Mouse (Mus musculus) colon, adult 2 months (tissue): ENCODE results near the gene Calu. TPM values are rescaled to one million over a fixed set of nuclear protein-coding genes. Genes with fewer than 3 reads are reported as not detected.

Source experiments
- polyA plus RNA-seq: library from polyadenylated mRNA; depleted of rRNA; stranded (reverse); fragments of >200 nt; gene quantifications from 2 replicates; pipeline ENCODE4 v1.2.3, GENCODE M21; 2012; rRNA removed

The Calu gene
- 25.7 and 30.6 TPM in 2 replicates for polyA plus RNA-seq

DNA sequence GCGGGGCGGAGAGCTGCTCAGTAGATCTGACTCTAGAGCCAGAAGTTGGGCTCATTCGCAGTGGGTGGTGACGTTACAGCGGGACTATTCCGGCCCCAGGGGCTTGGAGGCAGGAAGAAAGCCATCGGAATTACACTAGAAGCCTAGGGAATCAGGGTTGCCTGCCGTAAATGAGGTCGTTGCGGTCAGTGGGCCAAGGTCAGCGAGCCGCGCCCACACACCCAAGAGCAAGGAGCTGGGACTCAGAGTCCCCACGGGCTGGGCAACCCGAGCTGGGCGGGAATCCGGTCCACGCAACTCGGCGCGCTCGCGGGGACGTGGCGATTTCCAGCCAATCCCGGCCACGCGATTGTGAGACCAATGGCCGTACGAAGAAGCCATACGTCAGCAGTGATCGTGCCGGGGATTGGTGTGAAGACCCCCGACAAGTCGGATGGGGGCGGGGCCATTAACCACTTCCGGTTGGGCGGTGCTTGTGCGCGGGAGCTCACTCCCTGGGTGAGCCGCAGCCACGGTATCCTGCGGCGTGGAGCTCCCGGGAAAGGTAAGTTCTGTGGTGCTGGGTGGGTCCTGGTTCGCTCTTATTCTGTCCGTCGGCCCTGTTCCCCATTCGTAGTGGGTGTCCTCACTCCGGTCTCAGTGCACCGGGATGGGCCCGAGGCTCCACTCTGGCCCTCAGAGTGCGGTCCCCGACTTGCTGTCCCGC is at the start of gene Calu:
Gene Calu, plus strand, starts transcription at position 405 of the 706 bp plus-strand sequence.

DNA sequence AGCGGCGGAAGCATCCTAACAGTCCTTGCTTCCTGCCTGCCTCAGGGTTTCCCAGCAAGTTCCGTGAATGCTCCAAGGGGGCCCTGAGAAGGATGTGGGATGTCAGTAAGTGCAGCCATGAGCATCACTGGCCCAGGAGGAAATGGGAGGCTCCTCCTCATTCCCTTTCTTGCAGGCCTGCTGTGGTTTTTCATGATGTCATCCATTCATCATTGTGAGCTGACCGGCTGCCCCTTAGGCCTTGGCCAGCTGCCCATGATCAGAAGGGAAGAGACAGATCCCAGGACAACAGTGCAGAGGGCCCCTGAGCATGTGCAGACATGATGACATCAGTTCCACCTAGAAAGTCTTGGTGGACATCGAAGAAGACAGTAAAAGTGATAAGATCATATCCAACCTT is 29.0 kb upstream of the Calu start, which contains the start of gene Fam71f1:
Gene Fam71f1, plus strand, starts transcription at position 262 of the 400 bp plus-strand sequence.

DNA sequence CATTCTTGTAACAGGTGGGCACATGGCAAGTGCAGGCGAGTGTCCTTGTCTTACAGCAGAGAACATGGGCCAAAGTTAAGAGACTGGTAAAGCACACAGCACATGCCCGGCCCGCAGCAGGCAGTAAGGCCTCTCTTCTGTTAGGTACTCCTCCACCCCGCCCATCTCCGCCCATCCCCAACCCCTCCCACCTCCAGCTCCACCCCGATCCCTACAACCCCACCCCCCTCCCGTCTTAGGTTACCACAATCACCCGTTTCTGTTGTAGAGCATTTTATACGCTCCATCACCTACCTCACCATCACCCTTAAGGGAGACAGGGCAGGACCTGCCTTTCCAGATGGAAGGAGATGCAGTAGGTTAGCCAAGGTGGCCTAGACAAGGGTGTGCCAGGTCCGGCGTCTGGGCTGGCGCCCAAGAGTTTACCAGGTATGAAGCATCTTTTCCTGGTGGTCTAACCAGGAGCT is 40.2 kb downstream of the Calu start, which contains the start of gene Opn1sw:
Gene Opn1sw, minus strand, starts transcription at position 417 of the 467 bp plus-strand sequence.

DNA sequence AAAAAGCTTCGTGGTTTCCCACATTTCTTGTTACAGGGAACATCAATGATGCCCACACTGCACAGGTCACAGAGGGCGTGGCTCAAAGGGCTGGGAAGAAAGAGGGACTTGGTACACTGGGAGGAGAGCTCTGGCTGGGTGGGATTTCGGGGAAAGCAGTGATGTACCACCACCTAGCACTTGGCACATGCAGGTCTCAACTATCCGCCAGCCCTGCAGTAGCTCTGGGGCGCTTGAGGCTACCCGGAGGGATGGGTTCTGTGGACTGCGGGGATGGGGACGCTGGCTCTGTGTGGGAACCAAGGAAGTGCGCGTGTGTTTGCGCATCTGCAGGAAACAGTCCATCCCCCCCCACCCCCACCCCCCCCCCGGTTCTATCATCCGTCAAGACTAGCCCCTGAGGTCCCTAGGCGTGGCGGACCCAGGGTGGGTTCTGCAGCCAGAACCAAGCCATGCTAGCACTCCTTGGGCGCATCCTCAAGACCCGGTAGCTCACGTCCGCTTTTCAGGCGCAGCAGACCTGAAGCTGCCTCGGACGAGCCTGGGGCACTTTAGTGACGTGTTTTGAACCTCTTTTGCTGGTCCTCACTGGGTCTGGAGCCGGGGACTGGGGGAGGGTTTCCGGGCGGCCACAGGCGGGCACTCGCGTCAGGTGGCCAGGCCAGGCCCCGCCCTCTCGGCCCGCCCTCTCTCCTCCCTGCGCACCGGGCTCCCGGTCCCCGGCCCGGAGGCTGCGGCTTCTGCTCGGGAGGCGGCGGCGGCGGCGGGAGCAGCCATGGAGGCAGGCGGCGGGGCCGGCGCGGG is 48.2 kb downstream of the Calu start, which contains the start of gene Ccdc136:
Gene Ccdc136, plus strand, starts transcription at position 400 of the 804 bp plus-strand sequence.

Other genes with a start within 250 kb of the Calu start
- 2.3 and 2.9 TPM in 2 replicates for gene Rbm28, start 183.1 kb upstream of the Calu start, polyA plus RNA-seq
- gene Prrt4, start 168.5 kb upstream of the Calu start, polyA plus RNA-seq = 0.38 and 0.94 TPM in 2 replicates
- 44.5 and 50.3 TPM in 2 replicates for gene Impdh1, start 131.7 kb upstream of the Calu start, polyA plus RNA-seq
- 21.9 and 23.0 TPM in 2 replicates for gene Hilpda, start 75.6 kb upstream of the Calu start, polyA plus RNA-seq
- gene Fam71f2, start 68.5 kb upstream of the Calu start, polyA plus RNA-seq = 0.41 and 0.78 TPM in 2 replicates
- not detected in 2 replicates for gene Fam71f1, start 28.9 kb upstream of the Calu start, polyA plus RNA-seq
- 0.68 and 1.1 TPM in 2 replicates for gene Opn1sw, start 40.4 kb downstream of the Calu start, polyA plus RNA-seq
- gene Ccdc136, start 48.2 kb downstream of the Calu start, polyA plus RNA-seq = 5.4 and 5.8 TPM in 2 replicates
- gene Flnc, start 85.2 kb downstream of the Calu start, polyA plus RNA-seq = 25.2 and 42.0 TPM in 2 replicates
- 194 and 270 TPM in 2 replicates for gene Atp6v1f, start 119.6 kb downstream of the Calu start, polyA plus RNA-seq
- not detected in 2 replicates for gene Atp6v1fnb, start 123.4 kb downstream of the Calu start, polyA plus RNA-seq
- 14.1 and 15.6 TPM in 2 replicates for gene Kcp, start 159.9 kb downstream of the Calu start, polyA plus RNA-seq
- 16.5 and 16.6 TPM in 2 replicates for gene Irf5, start 178.6 kb downstream of the Calu start, polyA plus RNA-seq